Mouse (Mus musculus) heart, embryonic 12.5 days (tissue): ENCODE data around the gene Krt4. TPM values are rescaled to one million over a fixed set of nuclear protein-coding genes. Genes with fewer than 3 reads are reported as not detected.

Source experiments
- ATAC-seq: fragments of 200-750 bp; cut with Nextera tagmentation; 2 replicates; pipeline ENCODE4 v1.8.0; 2017; ENCODE audit warnings: moderate TSS enrichment, moderate library complexity; ENCODE audit not compliant: insufficient number of reproducible peaks, low FRiP score
- H3K27ac ChIP-seq: fragments of 300-500 bp; sonication (generic); 2 replicates; pipeline ENCODE4 v1.5.1; 2016; ENCODE audit warnings: mild to moderate bottlenecking, moderate library complexity; ENCODE audit not compliant: poor library complexity, severe bottlenecking
- H3K27me3 ChIP-seq: fragments of 300-500 bp; sonication (generic); replicated peaks from 2 replicates; pipeline ENCODE4 v1.6.1; 2016; ENCODE audit warnings: mild to moderate bottlenecking, moderate library complexity
- H3K36me3 ChIP-seq: fragments of 300-500 bp; sonication (generic); 2 replicates; pipeline ENCODE4 v1.6.1; 2016; ENCODE audit warnings: mild to moderate bottlenecking, moderate library complexity
- H3K4me1 ChIP-seq: fragments of 300-500 bp; sonication (generic); replicated peaks from 2 replicates; pipeline ENCODE4 v1.6.1; 2016; ENCODE audit warnings: mild to moderate bottlenecking
- H3K4me2 ChIP-seq: fragments of 300-500 bp; sonication (generic); 2 replicates; pipeline ENCODE4 v1.6.1; 2016; ENCODE audit warnings: mild to moderate bottlenecking, moderate library complexity
- H3K4me3 ChIP-seq: fragments of 300-500 bp; sonication (generic); 2 replicates; pipeline ENCODE4 v1.5.1; 2016; ENCODE audit warnings: mild to moderate bottlenecking
- H3K9ac ChIP-seq: fragments of 300-500 bp; sonication (generic); 2 replicates; pipeline ENCODE4 v1.6.1; 2016; ENCODE audit warnings: mild to moderate bottlenecking, moderate library complexity
- H3K9me3 ChIP-seq: fragments of 300-500 bp; sonication (generic); replicated peaks from 2 replicates; pipeline ENCODE4 v1.6.1; 2016; ENCODE audit warnings: mild to moderate bottlenecking, moderate library complexity
- WGBS: fragments of 180-500 bp; shearing (Covaris S2); methylation state at CpG from one replicate; pipeline ENCODE4 v1.1.7; 2016; 5-methylcytosine and 5-hydroxymethylcytosine counted together
- polyA plus RNA-seq: library from polyadenylated mRNA; unstranded; fragments of >200 nt; fragmentation: Nextera tagmentation; extraction: Ambion mirVana; gene quantifications from 2 replicates; pipeline ENCODE4 v1.2.1, GENCODE M21; 2016

The Krt4 gene
- polyA plus RNA-seq, result not detected in 2 replicates

DNA sequence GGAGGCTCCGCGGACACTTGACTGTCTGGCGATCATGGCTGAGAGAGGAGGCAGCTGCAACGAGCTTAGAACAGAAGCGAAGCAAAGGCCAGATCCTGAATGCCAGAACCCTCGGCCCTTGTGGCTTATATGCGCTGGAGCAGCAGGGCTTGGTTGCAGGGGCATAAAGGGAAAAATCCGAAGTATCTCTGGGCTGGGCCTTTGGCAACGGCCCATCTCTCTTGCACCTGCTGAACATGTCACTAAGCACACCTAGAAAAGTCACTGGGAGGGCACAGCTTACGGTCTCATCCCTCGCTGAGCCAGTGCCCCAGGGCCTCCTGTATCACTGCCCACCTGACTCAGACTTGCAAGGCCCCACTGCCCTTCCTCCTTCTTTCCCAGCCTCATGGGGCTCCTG lies at the start of gene Krt4:
Gene Krt4, minus strand, starts transcription at position 101 of the 400 bp plus-strand sequence.
- H3K27me3 ChIP-seq, result peaks cover 24% of the 10 kb centered on the region
- no peaks in the 10 kb centered on the region for H3K36me3 ChIP-seq
- H3K9ac ChIP-seq, result no peak within 1 kb of the TSS
- peaks cover 7% of the 10 kb centered on the region for H3K4me1 ChIP-seq
- H3K4me3 ChIP-seq, result no peak within 1 kb of the TSS
- no peak within 1 kb of the TSS for H3K27ac ChIP-seq
- 67% methylated on average over 11 of the region's 11 CpGs for WGBS
- no peak within 1 kb of the TSS for H3K4me2 ChIP-seq
- no peak for ATAC-seq
- H3K9me3 ChIP-seq, result no peaks in the 10 kb centered on the region

DNA sequence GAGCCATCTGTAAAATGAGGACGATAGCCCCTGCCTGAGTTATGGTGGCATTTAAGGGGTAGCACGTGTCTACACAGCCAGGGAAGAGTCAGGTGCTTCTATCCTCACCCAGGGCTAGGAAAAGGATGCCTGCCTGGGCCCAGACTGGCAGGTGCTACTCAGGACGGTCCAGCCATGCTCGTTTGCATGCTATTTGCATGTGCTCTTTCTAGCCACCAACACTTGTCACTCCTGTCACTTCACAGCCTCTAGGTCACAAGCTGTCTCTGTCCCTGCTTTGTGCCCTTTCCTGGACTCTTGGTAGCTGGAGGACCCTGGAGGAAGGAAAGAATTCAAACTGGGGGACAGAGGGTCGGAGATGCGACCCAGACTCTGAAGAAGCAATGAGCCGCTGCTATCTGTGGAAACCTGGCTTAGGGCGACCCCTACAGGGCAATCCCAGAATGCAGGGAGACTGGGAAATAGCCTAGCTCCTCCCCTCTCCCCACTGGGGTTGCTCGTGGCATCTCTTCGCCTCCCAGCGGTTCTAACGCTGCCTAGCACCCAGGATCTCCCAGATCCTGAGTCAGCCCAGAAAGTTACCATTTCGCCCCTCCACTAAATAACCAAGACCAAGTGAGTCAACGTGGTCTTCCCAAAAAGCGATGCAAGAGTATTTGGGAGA lies 49.0 kb upstream of the Krt4 start:
- Histone ChIP-seq H3K27me3 (peaks cover 23% of the 10 kb centered on the region), H3K36me3 (no peaks in the 10 kb centered on the region), H3K4me1 (peaks cover 30% of the 10 kb centered on the region), H3K4me3 (no peak overlapping the region), H3K9ac (no peak overlapping the region), H3K4me2 (no peak overlapping the region), H3K9me3 (no peaks in the 10 kb centered on the region), H3K27ac (no peak overlapping the region)
- WGBS, result 11% methylated on average over 15 of the region's 15 CpGs
- no peak for ATAC-seq

DNA sequence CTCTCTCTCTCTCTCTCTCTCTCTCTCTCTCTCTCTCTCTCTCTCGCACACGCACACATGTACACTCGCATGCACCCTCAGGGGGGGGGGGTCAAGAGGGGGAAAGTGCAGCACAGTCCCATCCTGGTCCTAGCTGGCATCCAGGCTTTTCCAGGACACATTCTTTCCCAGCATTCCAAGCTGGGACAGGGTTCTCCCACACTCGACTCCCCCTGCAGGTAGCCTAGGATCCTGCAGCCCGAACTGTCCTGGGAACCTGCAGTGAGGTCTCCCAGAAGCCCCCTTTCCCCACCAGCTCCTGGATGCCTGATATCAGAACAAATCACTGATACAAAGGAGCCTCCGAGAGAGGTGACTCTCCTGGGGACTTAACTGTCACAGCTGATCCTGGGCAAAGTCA lies 46.0 kb upstream of the Krt4 start:
- no peaks in the 10 kb centered on the region for H3K9me3 ChIP-seq
- H3K36me3 ChIP-seq, result no peaks in the 10 kb centered on the region
- H3K4me2 ChIP-seq, result no peak overlapping the region
- no peak overlapping the region for H3K4me3 ChIP-seq
- no peak overlapping the region for H3K27ac ChIP-seq
- H3K4me1 ChIP-seq, result 0 out of 2 replicates have a peak, but pooled peaks cover 4% of the 10 kb centered on the region
- no peak overlapping the region for H3K9ac ChIP-seq
- 1% methylated on average over 3 of the region's 6 CpGs for WGBS
- H3K27me3 ChIP-seq, result peaks cover 19% of the 10 kb centered on the region
- ATAC-seq, result no peak

DNA sequence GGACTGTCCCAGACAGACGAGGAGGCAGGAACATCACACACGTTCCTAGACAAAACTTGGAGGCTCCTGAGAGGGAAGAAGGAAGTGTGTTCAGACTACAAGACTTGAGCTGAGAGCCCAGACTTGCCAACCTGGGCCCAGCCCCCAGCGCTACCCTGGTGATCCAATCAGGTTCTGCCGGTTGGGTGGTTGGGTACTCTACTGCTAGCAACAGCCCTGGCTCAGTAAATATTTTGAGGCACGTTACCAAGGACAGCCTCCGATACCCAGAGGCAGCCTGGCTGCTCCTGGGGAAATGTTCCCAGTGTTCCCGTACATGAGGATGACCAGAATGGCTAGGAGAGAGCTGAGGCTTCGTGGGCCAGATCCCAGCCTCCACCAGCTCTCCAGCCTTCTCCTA lies 42.3 kb upstream of the Krt4 start:
- no peak for ATAC-seq
- WGBS, result 63% methylated on average over 8 of the region's 8 CpGs
- H3K9ac ChIP-seq, result no peak overlapping the region
- no peaks in the 10 kb centered on the region for H3K4me1 ChIP-seq
- no peak overlapping the region for H3K4me2 ChIP-seq
- H3K27ac ChIP-seq, result no peak overlapping the region
- peaks cover 17% of the 10 kb centered on the region for H3K27me3 ChIP-seq
- H3K36me3 ChIP-seq, result no peaks in the 10 kb centered on the region
- no peaks in the 10 kb centered on the region for H3K9me3 ChIP-seq
- no peak overlapping the region for H3K4me3 ChIP-seq

DNA sequence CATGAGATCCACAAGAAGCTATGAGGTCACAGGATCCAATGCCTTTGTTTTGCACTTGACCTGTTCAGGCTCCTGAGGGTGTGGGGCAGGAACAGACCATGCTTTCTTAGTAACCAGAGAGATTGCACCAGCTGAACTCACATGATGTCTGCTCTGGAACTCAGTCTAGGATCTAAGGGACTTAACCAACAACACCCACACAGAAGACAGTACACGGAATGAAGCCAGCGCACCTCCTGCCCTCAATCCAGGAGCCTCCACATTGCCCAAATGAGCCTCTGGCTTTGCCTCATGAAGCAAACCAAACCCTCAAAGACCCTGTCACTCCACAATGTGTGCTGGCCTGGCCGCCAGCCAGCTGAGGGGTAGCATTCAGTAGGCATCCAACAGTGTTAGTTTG lies 34.4 kb upstream of the Krt4 start:
- Histone ChIP-seq H3K27ac (no peak overlapping the region), H3K36me3 (no peaks in the 10 kb centered on the region), H3K4me1 (no peaks in the 10 kb centered on the region), H3K9ac (no peak overlapping the region), H3K4me3 (no peak overlapping the region), H3K9me3 (no peaks in the 10 kb centered on the region), H3K27me3 (peaks cover 19% of the 10 kb centered on the region), H3K4me2 (no peak overlapping the region)
- WGBS, result 88% methylated on average over 3 of the region's 3 CpGs
- ATAC-seq, result no peak

DNA sequence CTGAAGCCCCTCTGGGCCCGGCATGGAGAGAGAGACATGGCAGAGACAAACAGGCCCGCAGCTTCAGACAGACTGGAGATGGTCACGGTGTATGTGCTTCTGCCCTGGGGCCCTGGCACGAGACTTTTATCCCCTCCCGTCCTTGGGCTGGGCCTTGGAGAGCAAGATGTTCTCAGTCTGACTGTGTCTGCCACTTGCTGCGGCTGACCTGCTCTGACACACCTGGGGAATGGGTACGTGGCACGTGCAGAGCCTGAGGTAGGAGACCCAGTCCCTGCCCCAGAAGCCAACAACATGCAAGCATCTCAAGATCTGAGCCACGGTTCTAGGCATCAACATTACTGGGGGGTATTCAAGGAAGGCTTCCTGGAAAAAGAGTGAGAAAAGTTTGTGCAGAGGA lies 29.7 kb upstream of the Krt4 start, which contains the start of gene Krt78:
Gene Krt78, minus strand, starts transcription at position 101 of the 400 bp plus-strand sequence.
- no peaks in the 10 kb centered on the region for H3K36me3 ChIP-seq
- H3K9me3 ChIP-seq, result no peaks in the 10 kb centered on the region
- H3K4me2 ChIP-seq, result no peak within 1 kb of the TSS
- H3K27me3 ChIP-seq, result peaks cover 37% of the 10 kb centered on the region
- H3K27ac ChIP-seq, result no peak within 1 kb of the TSS
- ATAC-seq, result no peak
- no peak within 1 kb of the TSS for H3K9ac ChIP-seq
- 78% methylated on average over 9 of the region's 9 CpGs for WGBS
- no peak within 1 kb of the TSS for H3K4me3 ChIP-seq
- H3K4me1 ChIP-seq, result no peaks in the 10 kb centered on the region

DNA sequence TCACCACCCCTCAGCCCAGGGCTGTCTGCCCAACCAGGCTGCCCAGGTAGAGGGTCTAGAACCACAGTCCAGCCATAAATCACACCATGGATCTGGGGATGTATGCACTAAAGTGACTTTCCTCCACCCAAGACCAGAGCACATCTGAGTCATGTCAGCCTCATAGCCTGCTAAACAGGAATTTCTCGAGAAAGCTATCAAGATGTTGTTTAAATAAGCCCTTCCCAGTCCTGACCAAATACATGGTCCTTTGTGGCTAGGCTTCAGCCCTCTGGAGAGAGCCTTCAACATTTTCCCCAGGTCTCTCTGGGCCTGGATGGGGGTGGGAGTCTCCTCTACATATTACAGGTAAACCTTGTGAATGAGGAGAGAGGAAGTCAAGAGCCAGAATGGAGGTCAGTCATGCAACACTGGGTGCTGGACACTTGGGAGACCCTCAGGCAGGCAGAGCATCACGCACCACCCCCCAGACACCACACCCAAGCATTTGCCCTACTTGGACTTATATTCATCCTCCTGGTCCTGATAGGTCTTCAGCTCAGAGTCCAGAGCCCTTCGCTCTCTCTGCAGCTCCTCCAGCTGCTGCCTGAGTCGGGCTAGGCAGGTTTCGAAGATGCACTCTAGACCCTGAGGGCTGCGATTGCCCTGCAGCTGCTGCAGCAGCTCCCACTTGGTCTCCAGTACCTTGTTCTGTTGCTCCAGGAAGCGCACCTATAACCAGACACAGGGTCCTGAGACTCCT lies 28.4 kb upstream of the Krt4 start:
- H3K4me1 ChIP-seq, result no peaks in the 10 kb centered on the region
- ATAC-seq, result no peak
- no peak overlapping the region for H3K4me3 ChIP-seq
- H3K36me3 ChIP-seq, result no peaks in the 10 kb centered on the region
- WGBS, result 68% methylated on average over 7 of the region's 7 CpGs
- no peak overlapping the region for H3K4me2 ChIP-seq
- H3K27ac ChIP-seq, result no peak overlapping the region
- H3K27me3 ChIP-seq, result peaks cover 47% of the 10 kb centered on the region
- no peak overlapping the region for H3K9ac ChIP-seq
- no peaks in the 10 kb centered on the region for H3K9me3 ChIP-seq

DNA sequence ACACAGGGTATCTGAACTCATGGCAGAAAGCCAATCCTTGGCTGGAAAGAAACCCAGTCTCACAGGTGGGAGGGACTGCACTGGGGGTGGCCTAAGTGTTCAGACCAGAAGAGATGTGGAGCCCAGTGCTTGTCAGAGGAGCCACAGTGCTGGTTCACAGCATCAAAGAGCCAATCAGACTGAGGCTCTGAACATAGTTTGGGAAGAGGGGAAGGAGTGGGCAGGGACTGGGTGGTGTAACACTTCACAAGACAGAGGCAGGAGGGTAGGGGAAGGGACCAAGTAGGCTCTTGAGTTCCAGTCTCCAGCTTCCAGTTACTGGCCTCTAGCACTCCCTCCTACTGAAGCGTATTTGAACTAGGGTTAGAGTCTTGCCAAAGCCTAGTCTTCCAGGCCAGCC lies 20.9 kb upstream of the Krt4 start:
- Histone ChIP-seq H3K9me3 (no peaks in the 10 kb centered on the region), H3K4me3 (no peak overlapping the region), H3K36me3 (no peaks in the 10 kb centered on the region), H3K4me2 (no peak overlapping the region), H3K27ac (no peak overlapping the region), H3K4me1 (peaks cover 30% of the 10 kb centered on the region), H3K27me3 (peaks cover 16% of the 10 kb centered on the region; the same call in 1 of the 2 replicates), H3K9ac (no peak overlapping the region)
- no peak for ATAC-seq
- 86% methylated on average over 1 of the region's 1 CpGs for WGBS

DNA sequence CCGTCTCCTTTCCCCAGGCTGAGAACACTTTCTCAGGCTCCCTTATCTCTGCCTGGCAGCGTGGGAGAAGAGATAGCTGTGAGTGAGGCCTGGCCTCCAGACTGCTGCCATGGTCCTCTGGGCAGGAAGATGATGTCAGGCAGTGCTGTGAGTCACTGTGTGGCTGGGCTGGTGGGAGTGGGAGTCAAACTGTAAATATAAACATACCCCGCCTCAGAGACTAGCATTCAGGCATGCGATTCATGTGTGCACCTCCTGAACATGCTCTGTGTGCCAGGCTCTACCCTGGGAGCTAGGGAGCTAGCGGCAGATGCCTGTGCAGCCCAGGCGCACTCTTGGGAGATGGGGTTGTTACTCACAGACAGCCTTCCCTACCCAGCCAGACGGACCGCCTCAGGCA lies 17.4 kb upstream of the Krt4 start:
- ATAC-seq, result peak; percentile 73

DNA sequence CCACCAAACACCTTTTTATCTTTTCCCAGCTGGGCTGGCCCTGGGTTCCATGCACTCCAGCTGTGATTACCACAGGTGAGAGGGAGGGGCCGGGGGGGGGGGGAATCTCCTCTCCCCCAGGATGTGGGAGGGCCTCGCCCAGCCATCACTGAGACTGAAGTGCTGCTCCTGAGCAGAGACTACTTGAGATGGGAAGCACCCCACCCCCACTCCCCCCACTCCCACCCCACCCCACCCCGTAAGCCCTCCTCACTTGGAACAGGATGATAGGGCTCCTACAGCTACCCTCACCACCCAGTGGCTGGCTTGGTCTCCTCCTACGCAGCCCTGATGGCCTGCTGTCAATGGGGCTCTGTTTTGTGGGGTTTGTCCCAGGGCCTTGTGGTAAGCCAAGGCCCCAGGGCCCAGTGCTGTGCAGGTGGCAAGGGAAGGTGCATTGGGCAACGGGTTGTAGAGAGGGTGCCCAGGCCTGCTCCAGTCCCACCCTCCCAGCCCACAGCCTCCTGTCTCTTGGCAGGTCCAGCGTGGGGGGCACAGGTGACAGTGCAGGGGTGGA lies 15.8 kb upstream of the Krt4 start, which contains the start of gene Krt79:
Gene Krt79, minus strand, starts transcription at position 51 of the 556 bp plus-strand sequence.
- peaks cover 45% of the 10 kb centered on the region for H3K4me1 ChIP-seq
- H3K36me3 ChIP-seq, result no peaks in the 10 kb centered on the region
- no peak within 1 kb of the TSS for H3K4me3 ChIP-seq
- peaks cover 9% of the 10 kb centered on the region; the same call in 1 of the 2 replicates for H3K27me3 ChIP-seq
- H3K27ac ChIP-seq, result no peak within 1 kb of the TSS
- no peak within 1 kb of the TSS for H3K9ac ChIP-seq
- ATAC-seq, result no peak
- no peak within 1 kb of the TSS for H3K4me2 ChIP-seq
- no peaks in the 10 kb centered on the region for H3K9me3 ChIP-seq
- WGBS, result 52% methylated on average over 6 of the region's 6 CpGs

More for the DNA sequence above, 17.4 kb upstream of the Krt4 start:
- H3K9me3 ChIP-seq, result no peaks in the 10 kb centered on the region
- 0 out of 2 replicates have a peak overlapping the region, but pooled peaks have one; percentile 6 for H3K4me2 ChIP-seq
- 24% methylated on average over 8 of the region's 8 CpGs for WGBS
- no peak overlapping the region for H3K4me3 ChIP-seq
- no peaks in the 10 kb centered on the region for H3K36me3 ChIP-seq
- peaks cover 47% of the 10 kb centered on the region for H3K4me1 ChIP-seq
- peaks cover 4% of the 10 kb centered on the region; the same call in 1 of the 2 replicates for H3K27me3 ChIP-seq
- no peak overlapping the region for H3K9ac ChIP-seq
- H3K27ac ChIP-seq, result peak overlapping the region; percentile 49; the same call in 1 of the 2 replicates

DNA sequence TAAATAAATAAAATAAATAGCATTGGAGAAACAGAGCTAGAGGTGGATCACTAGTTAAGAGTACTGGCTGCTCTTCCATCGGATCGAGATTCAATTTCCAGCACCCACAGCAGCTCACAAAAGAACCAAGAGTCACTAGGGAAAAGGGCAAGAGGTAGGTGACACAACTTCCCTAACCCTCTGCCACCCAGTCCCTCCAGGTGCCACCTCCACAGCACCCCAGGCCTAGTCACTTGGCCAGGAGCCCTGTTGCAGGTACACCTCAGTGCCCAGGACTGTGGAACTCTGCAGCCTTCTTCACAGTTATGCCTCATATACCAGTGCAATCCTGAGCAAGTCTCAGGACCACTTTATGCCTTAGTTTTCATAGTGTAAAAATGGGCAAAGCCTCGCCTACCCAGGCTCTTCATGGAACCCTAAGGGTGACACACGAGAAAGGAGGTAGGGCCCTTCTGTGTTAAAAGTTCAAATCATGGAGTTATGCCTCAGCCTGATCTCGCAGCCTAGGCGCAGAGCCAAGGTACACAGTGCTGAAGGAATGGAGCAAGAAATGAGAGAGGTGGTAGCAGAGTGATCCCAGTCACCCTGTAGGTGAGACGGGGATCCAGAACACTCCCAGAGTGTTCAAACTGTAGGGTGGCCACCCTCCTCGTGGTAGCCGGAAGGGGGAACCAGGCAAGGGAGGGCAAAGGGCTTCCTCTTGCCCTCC lies 14.2 kb upstream of the Krt4 start:
- no peak for ATAC-seq
- H3K9me3 ChIP-seq, result no peaks in the 10 kb centered on the region
- 67% methylated on average over 9 of the region's 9 CpGs for WGBS
- peaks cover 40% of the 10 kb centered on the region for H3K4me1 ChIP-seq
- H3K4me3 ChIP-seq, result no peak overlapping the region
- H3K27ac ChIP-seq, result no peak overlapping the region
- H3K36me3 ChIP-seq, result no peaks in the 10 kb centered on the region
- no peak overlapping the region for H3K9ac ChIP-seq
- no peak overlapping the region for H3K4me2 ChIP-seq
- peaks cover 10% of the 10 kb centered on the region; the same call in 1 of the 2 replicates for H3K27me3 ChIP-seq
